Mouse (Mus musculus) CH12F3 (cell line): ENCODE measurements around the gene Dst.

ENCODE experiments used
- in situ Hi-C: fragments of 300-500 bp; cut with MboI; formaldehyde crosslinking; loops from 2 replicates; pipeline ENCODE4 v1.14.3; 2020; ENCODE audit warnings: low sequenced_read_pairs

Dst gene

GRCm38 (mm10) chr1:34189970-34190369, 281.9 kb downstream of the Dst start:
- in situ Hi-C loops: no loop called here

GRCm38 (mm10) chr1:34192174-34192573, 284.1 kb downstream of the Dst start:
- in situ Hi-C loops: no loop called here

GRCm38 (mm10) chr1:34200791-34201190, 292.8 kb downstream of the Dst start:
- in situ Hi-C loops: loop anchor here (10.0 kb wide), 1 partner anchor 204 kb away; no protein-coding TSS in a partner anchor

- in situ Hi-C loops: loop anchor here (10.0 kb wide), 1 partner anchor 203 kb away; no protein-coding TSS in a partner anchor
These were observed 293.5 kb downstream of the Dst start for GRCm38 (mm10) chr1:34201483-34201882.

- in situ Hi-C loops: no loop called here
These were observed 303.7 kb downstream of the Dst start for GRCm38 (mm10) chr1:34211704-34212103.

GRCm38 (mm10) chr1:34216456-34216855, 308.4 kb downstream of the Dst start:
- in situ Hi-C loops: no loop called here

GRCm38 (mm10) chr1:34218323-34218722, 310.3 kb downstream of the Dst start:
- in situ Hi-C loops: no loop called here

- in situ Hi-C loops: no loop called here
These were observed 310.8 kb downstream of the Dst start for GRCm38 (mm10) chr1:34218801-34219200.

GRCm38 (mm10) chr1:34220094-34220601, 312.1 kb downstream of the Dst start:
- in situ Hi-C loops: no loop called here

GRCm38 (mm10) chr1:34223866-34224265, 315.8 kb downstream of the Dst start:
- in situ Hi-C loops: no loop called here

- in situ Hi-C loops: no loop called here
These were observed 319.7 kb downstream of the Dst start for GRCm38 (mm10) chr1:34227676-34228075.

GRCm38 (mm10) chr1:34231041-34231440, 323.0 kb downstream of the Dst start:
- in situ Hi-C loops: no loop called here

- in situ Hi-C loops: no loop called here
These were observed 328.3 kb downstream of the Dst start for GRCm38 (mm10) chr1:34236254-34236723.

- in situ Hi-C loops: no loop called here
These were observed 329.2 kb downstream of the Dst start for GRCm38 (mm10) chr1:34237211-34237610.

GRCm38 (mm10) chr1:34237689-34238091, 329.7 kb downstream of the Dst start:
- in situ Hi-C loops: no loop called here

- in situ Hi-C loops: no loop called here
These were observed 330.2 kb downstream of the Dst start for GRCm38 (mm10) chr1:34238231-34238630.

GRCm38 (mm10) chr1:34244678-34245077, 336.7 kb downstream of the Dst start:
- in situ Hi-C loops: no loop called here

GRCm38 (mm10) chr1:34245951-34246641, 338.1 kb downstream of the Dst start:
- in situ Hi-C loops: no loop called here

GRCm38 (mm10) chr1:34246642-34246987, 338.6 kb downstream of the Dst start:
- in situ Hi-C loops: no loop called here

GRCm38 (mm10) chr1:34251137-34251536, 343.1 kb downstream of the Dst start:
- in situ Hi-C loops: no loop called here

- in situ Hi-C loops: no loop called here
These were observed 344.2 kb downstream of the Dst start for GRCm38 (mm10) chr1:34252267-34252666.

GRCm38 (mm10) chr1:34253876-34254275, 345.9 kb downstream of the Dst start:
- in situ Hi-C loops: no loop called here

GRCm38 (mm10) chr1:34259898-34260297, 351.9 kb downstream of the Dst start:
- in situ Hi-C loops: no loop called here
